Mouse (Mus musculus): ENCODE data around the gene Nr1i2.

Gene Nr1i2

DNA sequence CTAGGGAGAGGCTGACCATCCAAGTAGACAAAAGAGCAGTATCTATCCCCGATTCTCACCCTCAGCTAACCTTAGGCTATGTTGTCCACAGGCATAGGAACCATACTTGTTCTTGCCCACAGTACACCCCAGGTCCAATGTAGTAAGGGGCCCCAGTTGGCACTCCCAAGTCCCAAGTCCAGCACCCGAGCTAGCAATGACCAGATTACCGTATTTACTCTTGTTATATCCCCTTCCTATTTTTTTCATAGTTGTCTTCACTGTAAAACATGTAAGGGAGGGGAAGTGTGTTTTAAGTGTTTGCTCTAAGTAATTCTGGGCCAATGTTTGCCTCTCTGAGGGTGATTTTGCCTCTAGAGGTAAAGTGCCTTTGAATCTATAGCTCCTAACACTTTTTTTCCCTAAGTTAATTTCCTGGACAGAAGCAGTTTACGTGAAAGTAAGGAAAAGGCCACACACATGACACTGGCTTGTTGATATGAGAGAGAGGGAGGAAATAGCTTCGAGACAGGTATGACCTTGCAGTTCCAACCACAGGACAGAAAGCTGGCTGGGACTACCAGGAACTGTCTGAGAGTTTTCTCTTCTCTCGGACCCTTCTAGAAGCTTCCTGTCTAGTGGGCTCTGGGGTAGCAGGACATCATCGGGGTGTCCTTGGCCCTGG lies at the start of gene Nr1i2:
Gene Nr1i2 (minus strand): TSS at position 140 of the 664 bp plus-strand sequence.
- no peak for DNase-seq (ENCODE audit: low read depth, low spot score)

- no peak for DNase-seq (ENCODE audit: low read depth, low spot score)
Observed at GRCm38 (mm10) chr16:38341396-38342324, 47.0 kb upstream of the Nr1i2 start, which contains the start of gene Maats1. Gene Maats1, minus strand, starts transcription at chr16:38342143.

- DNase-seq (ENCODE audit: low read depth, low spot score), result peak; percentile 28
Observed at GRCm38 (mm10) chr16:38338077-38338476, 43.5 kb upstream of the Nr1i2 start.

DNA sequence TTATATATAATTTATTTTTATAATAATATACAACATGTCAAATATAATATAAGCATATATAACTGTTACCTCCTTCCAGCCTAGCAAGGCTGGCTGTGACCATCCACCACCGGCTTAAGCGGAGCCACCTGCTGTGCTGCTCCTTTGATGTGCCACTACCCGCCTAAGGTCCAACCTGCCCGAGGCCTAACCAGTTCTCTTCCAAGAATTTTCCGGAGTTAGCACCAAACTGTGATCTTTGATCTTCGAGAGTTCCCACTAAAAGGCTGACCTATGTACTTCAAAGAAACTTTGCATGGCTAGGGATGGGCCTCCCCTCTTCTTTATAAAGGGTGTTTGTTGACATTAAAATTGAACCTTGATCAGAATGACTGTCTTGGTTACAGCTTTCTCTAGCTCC lies 39.8 kb upstream of the Nr1i2 start:
- DNase-seq (ENCODE audit: low read depth, low spot score), result no peak

DNA sequence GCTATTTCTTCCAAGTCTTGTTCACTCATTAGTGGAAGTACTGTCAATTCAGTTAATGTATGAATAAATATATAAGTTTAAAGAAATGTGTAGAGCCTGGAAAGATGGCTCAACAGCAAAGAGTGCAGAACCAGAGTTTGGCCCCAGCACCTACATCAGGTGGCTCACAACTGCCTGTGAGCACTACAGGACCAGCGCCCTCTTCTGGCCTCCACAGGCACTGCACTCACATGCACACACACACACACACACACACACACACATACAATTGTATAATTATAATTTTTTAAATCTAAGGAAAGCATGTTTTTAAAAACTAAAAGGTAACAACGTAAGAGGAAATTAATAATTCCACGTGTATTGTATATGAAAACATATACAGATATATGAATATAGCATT lies 34.7 kb upstream of the Nr1i2 start:
- no peak for DNase-seq (ENCODE audit: low read depth, low spot score)

DNA sequence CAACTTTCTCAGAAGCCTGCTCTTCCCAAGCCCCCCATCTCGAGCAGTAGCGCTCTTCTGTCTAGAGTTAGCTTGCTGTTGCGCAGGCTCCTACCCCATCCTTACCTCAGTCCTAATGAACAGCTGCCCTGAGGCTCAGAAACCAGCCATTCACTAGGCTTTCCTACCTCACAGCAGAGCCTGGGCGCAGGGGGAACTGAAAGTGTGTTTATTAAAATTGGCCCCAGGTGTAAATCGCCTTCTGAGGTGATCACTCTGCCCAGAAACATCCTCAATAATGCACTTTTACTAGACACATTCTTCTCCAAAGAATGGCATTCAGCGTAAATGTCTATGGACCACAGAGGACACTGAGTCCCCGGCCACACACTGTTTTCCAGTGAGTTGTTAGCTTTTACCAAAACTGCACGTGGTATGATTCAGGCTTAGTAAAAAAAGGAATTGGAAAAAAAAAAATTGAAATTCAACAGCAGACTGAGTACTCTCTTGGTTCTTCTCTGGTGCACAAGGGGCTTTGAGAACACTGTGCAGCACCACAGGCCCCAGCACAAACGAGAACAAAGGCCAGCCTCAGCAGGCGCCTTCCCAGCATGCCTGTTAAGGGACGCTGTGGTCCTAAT lies 32.3 kb upstream of the Nr1i2 start:
- no peak for DNase-seq (ENCODE audit: low read depth, low spot score)

- DNase-seq (ENCODE audit: low read depth, low spot score), result no peak
Observed at GRCm38 (mm10) chr16:38324311-38324710, 29.7 kb upstream of the Nr1i2 start.

DNA sequence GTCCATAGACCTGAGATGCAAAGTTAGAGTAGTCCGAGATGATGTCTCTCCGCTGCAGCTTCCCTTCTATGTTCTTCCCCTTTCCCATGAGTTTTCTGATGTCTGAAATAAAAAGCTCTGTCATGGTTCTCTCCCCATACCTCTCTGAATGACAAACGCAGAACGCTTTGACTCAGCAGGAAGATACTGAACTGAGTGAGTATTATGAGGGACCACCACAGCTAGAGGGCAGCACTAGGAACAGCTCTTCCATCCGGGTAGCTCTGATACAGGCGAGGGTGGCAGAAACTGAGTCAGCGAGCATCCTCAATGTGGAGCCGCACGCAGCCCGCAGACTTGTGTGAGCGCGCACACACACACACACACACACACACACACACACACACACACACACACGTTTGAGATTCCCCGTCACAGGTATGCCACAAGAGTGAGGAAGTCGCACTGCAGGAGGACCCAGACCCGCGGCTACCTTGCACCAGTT lies 26.9 kb upstream of the Nr1i2 start:
- peak; percentile 32 for DNase-seq (ENCODE audit: low read depth, low spot score)

DNA sequence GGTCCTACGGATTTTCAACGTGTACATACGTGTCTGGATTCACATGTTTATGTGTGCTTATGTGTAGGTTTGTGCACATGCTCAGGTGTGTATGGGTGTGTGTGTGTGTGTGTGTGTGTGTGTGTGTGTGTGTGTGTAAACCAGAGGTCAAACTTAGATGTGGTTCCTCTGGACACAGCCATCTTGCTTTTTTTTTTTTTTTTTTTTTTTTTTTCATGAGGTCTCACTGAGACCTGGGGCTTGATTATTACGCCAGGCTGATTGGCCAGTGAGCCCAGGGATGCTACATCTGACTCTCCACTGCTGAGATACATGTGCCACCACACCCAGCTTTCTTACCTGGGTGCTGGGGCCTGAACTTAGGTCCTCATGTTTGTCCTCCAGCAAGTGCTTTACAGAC lies 24.5 kb upstream of the Nr1i2 start:
- DNase-seq (ENCODE audit: low read depth, low spot score), result no peak

DNA sequence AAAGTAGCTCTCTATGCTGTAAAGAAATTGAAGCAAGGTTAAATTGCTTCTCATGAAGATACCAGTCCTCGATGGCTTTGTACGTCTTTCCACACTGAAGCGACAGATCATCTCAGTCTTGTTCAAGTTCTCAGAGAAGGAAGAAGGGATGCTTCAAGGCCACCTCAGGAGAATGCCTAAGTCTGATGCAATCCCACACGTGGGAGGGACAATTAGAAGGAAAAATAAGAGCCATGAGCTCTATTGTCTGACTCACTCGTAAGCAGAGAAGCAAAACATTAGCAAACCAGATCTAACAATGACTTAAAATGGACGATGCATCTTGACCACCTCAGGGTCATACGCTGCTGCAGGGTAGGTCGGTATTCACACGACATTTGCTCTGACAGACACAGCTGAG lies 23.9 kb upstream of the Nr1i2 start:
- peak; percentile 67 for DNase-seq (ENCODE audit: low read depth, low spot score)

GRCm38 (mm10) chr16:38308195-38308594 lies 13.6 kb upstream of the Nr1i2 start:
- DNase-seq (ENCODE audit: low read depth, low spot score), result no peak

GRCm38 (mm10) chr16:38307651-38308050 lies 13.0 kb upstream of the Nr1i2 start:
- no peak for DNase-seq (ENCODE audit: low read depth, low spot score)

DNA sequence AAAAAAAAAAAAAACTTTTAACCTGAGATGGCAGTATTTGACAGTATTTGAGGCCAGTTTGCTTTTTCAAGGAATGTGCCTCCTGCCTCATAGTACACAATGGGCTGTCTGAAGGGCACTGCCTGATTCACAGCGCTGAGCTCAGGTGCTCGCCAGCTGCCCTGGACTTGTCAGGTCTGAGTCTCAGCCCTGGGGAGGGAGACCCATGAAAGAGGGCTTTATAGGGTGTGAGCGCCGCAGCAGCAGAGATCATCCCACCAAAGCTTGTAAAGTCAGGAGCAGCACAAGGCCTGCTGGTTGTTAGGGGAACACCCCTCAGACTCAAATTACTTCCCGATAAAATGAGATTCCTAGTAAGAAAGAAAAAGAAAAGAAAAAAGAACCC lies 12.6 kb upstream of the Nr1i2 start:
- DNase-seq (ENCODE audit: low read depth, low spot score), result no peak

DNA sequence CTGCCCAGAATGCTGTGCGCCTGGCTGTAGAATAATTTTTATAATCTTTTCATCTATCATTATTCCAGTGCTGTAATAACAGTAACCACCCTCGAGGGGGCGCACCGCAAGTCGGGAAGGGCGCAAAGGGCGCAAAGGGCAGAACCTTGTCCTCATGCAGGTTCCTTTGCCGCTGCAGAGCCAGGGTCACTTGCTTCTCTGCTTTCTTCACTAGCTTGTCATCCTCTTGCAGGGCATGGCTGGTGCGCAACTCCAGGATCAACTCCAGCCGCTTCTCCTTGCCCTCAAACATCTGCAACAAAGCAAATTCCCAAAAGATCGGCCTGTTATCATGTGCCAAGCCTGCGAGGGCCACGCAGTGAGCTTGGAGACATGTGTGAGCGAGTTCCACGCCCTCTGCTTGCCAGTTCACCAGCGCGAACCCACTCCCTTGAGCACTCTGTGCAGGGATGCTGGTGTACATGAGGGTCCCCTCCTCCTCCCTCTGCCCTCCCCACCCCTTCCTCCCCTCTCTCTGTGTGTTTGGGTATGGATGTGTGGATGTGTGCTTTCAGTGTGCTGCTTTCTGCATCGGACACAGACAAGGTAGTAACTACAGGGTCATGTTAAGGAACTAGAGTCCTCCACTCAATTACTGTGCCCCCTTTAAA lies 12.1 kb upstream of the Nr1i2 start:
- no peak for DNase-seq (ENCODE audit: low read depth, low spot score)

- no peak for DNase-seq (ENCODE audit: low read depth, low spot score)
Observed at GRCm38 (mm10) chr16:38304460-38305194, 10.0 kb upstream of the Nr1i2 start.

DNA sequence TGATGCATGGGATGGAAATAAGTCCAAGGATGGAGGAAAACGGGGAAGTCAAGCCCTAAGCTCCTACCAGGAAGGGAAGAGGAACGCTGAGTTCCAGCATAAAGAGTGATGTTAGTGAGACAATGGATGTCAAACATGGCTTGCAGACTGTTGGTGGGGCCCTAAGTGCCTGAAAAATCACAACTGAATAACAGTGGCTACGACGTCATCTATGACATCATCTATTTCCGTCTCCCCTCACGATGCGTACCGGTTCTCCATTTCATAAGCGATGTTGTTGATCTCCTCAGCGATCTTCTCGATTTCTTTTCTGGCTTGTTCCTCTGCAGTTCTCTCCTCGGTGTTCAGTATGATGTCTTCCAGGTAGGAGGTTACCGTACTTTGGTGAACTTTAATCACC lies 7.7 kb upstream of the Nr1i2 start:
- no peak for DNase-seq (ENCODE audit: low read depth, low spot score)

GRCm38 (mm10) chr16:38298410-38298809 lies 3.8 kb upstream of the Nr1i2 start:
- DNase-seq (ENCODE audit: low read depth, low spot score), result no peak

- DNase-seq (ENCODE audit: low read depth, low spot score), result peak; percentile 73
Observed at GRCm38 (mm10) chr16:38295349-38295930, 816 bp upstream of the Nr1i2 start.

GRCm38 (mm10) chr16:38290151-38290550 lies 4.5 kb downstream of the Nr1i2 start:
- peak; percentile 25 for DNase-seq (ENCODE audit: low read depth, low spot score)

DNA sequence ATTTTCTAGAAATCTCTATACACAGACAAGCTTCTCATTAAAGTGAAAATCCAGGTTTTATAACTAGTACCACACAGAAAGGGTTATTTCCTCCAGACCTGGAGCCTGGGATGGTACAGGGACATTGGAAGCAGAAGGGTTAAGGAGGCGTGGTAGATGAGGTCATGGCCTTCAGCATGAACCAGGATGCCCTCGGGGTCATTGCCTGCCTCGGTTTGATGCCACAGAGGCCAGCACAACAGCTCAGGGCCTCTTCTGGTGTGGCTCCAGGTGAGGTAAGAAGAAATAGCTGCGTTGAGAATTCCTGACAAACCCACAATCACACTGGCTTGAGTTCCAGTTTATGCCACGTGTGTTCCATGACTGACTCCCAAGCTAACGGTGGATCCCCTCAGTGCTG lies 5.8 kb downstream of the Nr1i2 start:
- peak; percentile 48 for DNase-seq (ENCODE audit: low read depth, low spot score)

DNA sequence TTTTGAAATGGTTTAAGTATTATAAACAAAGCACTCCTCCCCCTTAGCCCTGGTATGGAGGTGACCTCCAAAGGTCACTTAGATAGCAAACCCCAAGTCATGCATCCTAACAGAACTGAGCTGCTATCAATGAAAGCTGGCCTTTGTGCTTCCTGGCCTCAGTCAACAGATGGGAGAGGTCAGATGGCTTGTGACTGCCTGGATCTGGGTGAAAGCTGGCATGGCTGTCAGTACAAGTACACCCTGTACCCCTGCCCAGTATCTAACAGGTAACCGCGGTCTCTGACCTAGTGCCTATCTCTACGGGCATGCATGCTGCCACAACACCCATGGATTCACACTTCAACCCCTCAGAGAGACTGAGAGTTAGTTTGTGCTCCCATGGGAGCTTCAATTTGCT lies 6.9 kb downstream of the Nr1i2 start:
- DNase-seq (ENCODE audit: low read depth, low spot score), result no peak

Measured in 3T3-L1 (cell line).